Mouse (Mus musculus) midbrain, embryonic 14.5 days (tissue): ENCODE data around the gene Btbd2. TPM values are rescaled to one million over a fixed set of nuclear protein-coding genes. Genes with fewer than 3 reads are reported as not detected.

Source experiments
- ATAC-seq: fragments of 200-750 bp; cut with Nextera tagmentation; 2 replicates; pipeline ENCODE4 v1.8.0; 2017; ENCODE audit warnings: moderate number of reproducible peaks, moderate library complexity; ENCODE audit not compliant: low FRiP score, low TSS enrichment
- DNase-seq: peaks from one replicate; pipeline ENCODE4 v3.0.0-alpha.2; 2015
- H3K27ac ChIP-seq: fragments of 300-500 bp; sonication (generic); replicated peaks from 2 replicates; pipeline ENCODE4 v1.5.1; 2014; ENCODE audit warnings: mild to moderate bottlenecking, low read depth, low read length, moderate library complexity
- H3K27me3 ChIP-seq: fragments of 300-500 bp; sonication (generic); 2 replicates; pipeline ENCODE4 v1.6.1; 2014; ENCODE audit warnings: low read length, control low read depth, mixed read lengths; ENCODE audit not compliant: control insufficient read depth, insufficient read depth
- H3K36me3 ChIP-seq: fragments of 300-500 bp; sonication (generic); 2 replicates; pipeline ENCODE4 v1.6.1; 2014; ENCODE audit warnings: low read length, control low read depth; ENCODE audit not compliant: control insufficient read depth, insufficient read depth
- H3K4me1 ChIP-seq: fragments of 300-500 bp; sonication (generic); 2 replicates; pipeline ENCODE4 v1.6.1; 2014; ENCODE audit warnings: mild to moderate bottlenecking, antibody characterized with exemption, low read length, control low read depth; ENCODE audit not compliant: control insufficient read depth, insufficient read depth
- H3K4me2 ChIP-seq: fragments of 300-500 bp; sonication (generic); 2 replicates; pipeline ENCODE4 v1.6.1; 2014; ENCODE audit warnings: mild to moderate bottlenecking, low read length, moderate library complexity
- H3K4me3 ChIP-seq: fragments of 300-500 bp; sonication (generic); replicated peaks from 2 replicates; pipeline ENCODE4 v1.5.1; 2014; ENCODE audit warnings: low read depth, low read length
- H3K9ac ChIP-seq: fragments of 300-500 bp; sonication (generic); replicated peaks from 2 replicates; pipeline ENCODE4 v1.6.1; 2014; ENCODE audit warnings: mild to moderate bottlenecking, low read length, moderate library complexity
- H3K9me3 ChIP-seq: fragments of 300-500 bp; sonication (generic); 2 replicates; pipeline ENCODE4 v1.6.1; 2016; ENCODE audit warnings: low read length, control low read depth, mixed read lengths; ENCODE audit not compliant: control insufficient read depth
- WGBS: fragments of 180-500 bp; shearing (Covaris S2); extraction: QIAGEN DNeasy Blood & Tissue Kit; methylation state at CpG from one replicate; pipeline ENCODE4 v1.1.7; 2014; 5-methylcytosine and 5-hydroxymethylcytosine counted together
- polyA plus RNA-seq: library from polyadenylated mRNA; unstranded; fragments of >200 nt; fragmentation: Nextera tagmentation; extraction: Ambion mirVana; gene quantifications from 2 replicates; pipeline ENCODE4 v1.2.1, GENCODE M21; 2014

The Btbd2 gene
- polyA plus RNA-seq, 1 experiment from 2014 or later = 80.1 TPM

- Histone ChIP-seq H3K36me3 (peaks cover 47% of the 10 kb centered on the region), H3K4me3 (no peak overlapping the region), H3K27me3 (no peaks in the 10 kb centered on the region), H3K9me3 (no peaks in the 10 kb centered on the region), H3K9ac (no peak overlapping the region), H3K27ac (no peak overlapping the region), H3K4me1 (no peaks in the 10 kb centered on the region), H3K4me2 (no peak overlapping the region)
- no peak for ATAC-seq
- no peak for DNase-seq
- WGBS = 93% methylated on average over 12 of the region's 12 CpGs
These were observed 36.7 kb upstream of the Btbd2 start for GRCm38 (mm10) chr10:80693401-80694045.

- 87% methylated on average over 14 of the region's 14 CpGs for WGBS
- peaks cover 47% of the 10 kb centered on the region for H3K36me3 ChIP-seq
- ATAC-seq (no peak), DNase-seq (no peak)
- H3K9me3 ChIP-seq = no peaks in the 10 kb centered on the region
- no peaks in the 10 kb centered on the region for H3K27me3 ChIP-seq
- H3K4me1 ChIP-seq = no peaks in the 10 kb centered on the region
- H3K9ac ChIP-seq = no peak overlapping the region
- no peak overlapping the region for H3K4me2 ChIP-seq
- H3K4me3 ChIP-seq = no peak overlapping the region
- no peak overlapping the region for H3K27ac ChIP-seq
These were observed 35.6 kb upstream of the Btbd2 start for GRCm38 (mm10) chr10:80692249-80693165.

GRCm38 (mm10) chr10:80687850-80688249 lies 31.0 kb upstream of the Btbd2 start:
- WGBS = 49% methylated on average over 5 of the region's 5 CpGs
- Histone ChIP-seq H3K9ac (no peak overlapping the region), H3K4me3 (no peak overlapping the region), H3K4me1 (no peaks in the 10 kb centered on the region), H3K9me3 (no peaks in the 10 kb centered on the region), H3K36me3 (peaks cover 74% of the 10 kb centered on the region), H3K27me3 (no peaks in the 10 kb centered on the region), H3K27ac (no peak overlapping the region), H3K4me2 (no peak overlapping the region)
- DNase-seq (peak; percentile 80), ATAC-seq (no peak)

GRCm38 (mm10) chr10:80686617-80687016 lies 29.7 kb upstream of the Btbd2 start:
- 96% methylated on average over 3 of the region's 3 CpGs for WGBS
- ATAC-seq = no peak
- no peak overlapping the region for H3K9ac ChIP-seq
- H3K36me3 ChIP-seq = peaks cover 69% of the 10 kb centered on the region
- no peak overlapping the region for H3K4me3 ChIP-seq
- no peak overlapping the region for H3K27ac ChIP-seq
- no peak for DNase-seq
- H3K4me2 ChIP-seq = no peak overlapping the region
- H3K9me3 ChIP-seq = no peaks in the 10 kb centered on the region
- H3K4me1 ChIP-seq = no peaks in the 10 kb centered on the region
- H3K27me3 ChIP-seq = no peaks in the 10 kb centered on the region

GRCm38 (mm10) chr10:80684984-80685383 lies 28.1 kb upstream of the Btbd2 start:
- H3K4me2 ChIP-seq = no peak overlapping the region
- H3K9me3 ChIP-seq = no peaks in the 10 kb centered on the region
- H3K4me1 ChIP-seq = no peaks in the 10 kb centered on the region
- H3K4me3 ChIP-seq = no peak overlapping the region
- H3K27me3 ChIP-seq = no peaks in the 10 kb centered on the region
- H3K9ac ChIP-seq = no peak overlapping the region
- H3K27ac ChIP-seq = no peak overlapping the region
- peaks cover 53% of the 10 kb centered on the region for H3K36me3 ChIP-seq
- ATAC-seq (no peak), DNase-seq (no peak)
- 88% methylated on average over 4 of the region's 4 CpGs for WGBS

GRCm38 (mm10) chr10:80684214-80684613 lies 27.3 kb upstream of the Btbd2 start:
- 64% methylated on average over 6 of the region's 6 CpGs for WGBS
- Histone ChIP-seq H3K4me3 (no peak overlapping the region), H3K9me3 (no peaks in the 10 kb centered on the region), H3K27me3 (no peaks in the 10 kb centered on the region), H3K4me2 (no peak overlapping the region), H3K4me1 (no peaks in the 10 kb centered on the region), H3K27ac (no peak overlapping the region), H3K36me3 (peaks cover 45% of the 10 kb centered on the region), H3K9ac (no peak overlapping the region)
- DNase-seq = peak; percentile 58
- ATAC-seq = no peak

- H3K9ac ChIP-seq = no peak overlapping the region
- no peak overlapping the region for H3K27ac ChIP-seq
- no peaks in the 10 kb centered on the region for H3K9me3 ChIP-seq
- ATAC-seq = no peak
- no peaks in the 10 kb centered on the region for H3K27me3 ChIP-seq
- H3K36me3 ChIP-seq = peaks cover 42% of the 10 kb centered on the region
- 89% methylated on average over 1 of the region's 1 CpGs for WGBS
- H3K4me2 ChIP-seq = no peak overlapping the region
- no peak overlapping the region for H3K4me3 ChIP-seq
- no peaks in the 10 kb centered on the region for H3K4me1 ChIP-seq
- no peak for DNase-seq
These were observed 26.8 kb upstream of the Btbd2 start for GRCm38 (mm10) chr10:80683647-80684046.

- no peaks in the 10 kb centered on the region for H3K27me3 ChIP-seq
- DNase-seq = no peak
- no peak overlapping the region for H3K27ac ChIP-seq
- no peaks in the 10 kb centered on the region for H3K9me3 ChIP-seq
- no peak overlapping the region for H3K4me3 ChIP-seq
- H3K4me2 ChIP-seq = no peak overlapping the region
- WGBS = 95% methylated on average over 6 of the region's 6 CpGs
- H3K4me1 ChIP-seq = peaks cover 15% of the 10 kb centered on the region
- ATAC-seq = no peak
- peaks cover 33% of the 10 kb centered on the region for H3K36me3 ChIP-seq
- no peak overlapping the region for H3K9ac ChIP-seq
These were observed 25.1 kb upstream of the Btbd2 start for GRCm38 (mm10) chr10:80682003-80682402.
